9 mouse cellular contexts compared by ENCODE assay signal in genomic region chr11:46735076-46735475, GRCm38 (mm10). TPM values are rescaled to one million over a fixed set of nuclear protein-coding genes. Genes with fewer than 3 reads are reported as not detected.
"Had no signal": no experiment of that assay in that cellular context is flagged by ENCODE, and none has a peak within 500 bp of the region (broad histone marks: within the 10 kb centered on the region; RNA-seq: fewer than 3 reads in every experiment).

Havcr1 (plus strand) TSS chr11:46735080.

RNA-seq across cellular contexts. Expression of gene Havcr1, which starts in this region (rescaled TPM):
- polyA plus RNA-seq: liver, postnatal 0 days; midbrain, embryonic 12.5 days; midbrain, embryonic 14.5 days; midbrain, embryonic 16.5 days; myocyte; neural tube, embryonic 11.5 days; neural tube, embryonic 13.5 days; stomach, embryonic 15.5 days; thymus, postnatal 0 days had no signal
